Mouse (Mus musculus): Measurements from ENCODE around the gene Ociad2. TPM values are rescaled to one million over a fixed set of nuclear protein-coding genes. Genes with fewer than 3 reads are reported as not detected.

The Ociad2 gene
- polyA plus RNA-seq (2014; fragmentation: Illumina TruSeq; extraction: RNeasy Lipid Tissue Mini Kit (QIAGEN cat#74804); ENCODE audit: low read depth, low replicate concordance) = 4.7 TPM

GRCm38 (mm10) chr5:73340723-73341235, at the start of gene Ociad2:
Gene Ociad2, minus strand, starts transcription at chr5:73341028.

GRCm38 (mm10) chr5:73292502-73293457, 48.0 kb downstream of the Ociad2 start, which contains the start of gene Ociad1:
Gene Ociad1, plus strand, starts transcription at chr5:73292784.

Other genes starting within 250 kb of the Ociad2 start
- 32.4 TPM for gene Fryl, start 84.4 kb downstream of the Ociad2 start, polyA plus RNA-seq (2014; fragmentation: Illumina TruSeq; extraction: RNeasy Lipid Tissue Mini Kit (QIAGEN cat#74804); ENCODE audit: low read depth, low replicate concordance)
- 214 TPM for gene Ociad1, start 48.2 kb downstream of the Ociad2 start, polyA plus RNA-seq (2014; fragmentation: Illumina TruSeq; extraction: RNeasy Lipid Tissue Mini Kit (QIAGEN cat#74804); ENCODE audit: low read depth, low replicate concordance)
- not detected for gene Cwh43, start 65.0 kb upstream of the Ociad2 start, polyA plus RNA-seq (2014; fragmentation: Illumina TruSeq; extraction: RNeasy Lipid Tissue Mini Kit (QIAGEN cat#74804); ENCODE audit: low read depth, low replicate concordance)
- 9.9 TPM for gene Dcun1d4, start 140.0 kb upstream of the Ociad2 start, polyA plus RNA-seq (2014; fragmentation: Illumina TruSeq; extraction: RNeasy Lipid Tissue Mini Kit (QIAGEN cat#74804); ENCODE audit: low read depth, low replicate concordance)